Mouse (Mus musculus) brain, adult 10 weeks (tissue): ENCODE measurements around the gene Mtmr6. TPM values are rescaled to one million over a fixed set of nuclear protein-coding genes. Genes with fewer than 3 reads are reported as not detected.

ENCODE experiments used
- polyA plus RNA-seq: library from polyadenylated mRNA; stranded (reverse); fragments of 350-450 nt; fragmentation: Illumina TruSeq; extraction: RNeasy Lipid Tissue Mini Kit (QIAGEN cat#74804); gene quantifications from one replicate; pipeline ENCODE4 v1.2.3, GENCODE M21; 2015; ENCODE audit warnings: low read depth, low replicate concordance

The Mtmr6 gene
- 142 TPM for polyA plus RNA-seq

DNA sequence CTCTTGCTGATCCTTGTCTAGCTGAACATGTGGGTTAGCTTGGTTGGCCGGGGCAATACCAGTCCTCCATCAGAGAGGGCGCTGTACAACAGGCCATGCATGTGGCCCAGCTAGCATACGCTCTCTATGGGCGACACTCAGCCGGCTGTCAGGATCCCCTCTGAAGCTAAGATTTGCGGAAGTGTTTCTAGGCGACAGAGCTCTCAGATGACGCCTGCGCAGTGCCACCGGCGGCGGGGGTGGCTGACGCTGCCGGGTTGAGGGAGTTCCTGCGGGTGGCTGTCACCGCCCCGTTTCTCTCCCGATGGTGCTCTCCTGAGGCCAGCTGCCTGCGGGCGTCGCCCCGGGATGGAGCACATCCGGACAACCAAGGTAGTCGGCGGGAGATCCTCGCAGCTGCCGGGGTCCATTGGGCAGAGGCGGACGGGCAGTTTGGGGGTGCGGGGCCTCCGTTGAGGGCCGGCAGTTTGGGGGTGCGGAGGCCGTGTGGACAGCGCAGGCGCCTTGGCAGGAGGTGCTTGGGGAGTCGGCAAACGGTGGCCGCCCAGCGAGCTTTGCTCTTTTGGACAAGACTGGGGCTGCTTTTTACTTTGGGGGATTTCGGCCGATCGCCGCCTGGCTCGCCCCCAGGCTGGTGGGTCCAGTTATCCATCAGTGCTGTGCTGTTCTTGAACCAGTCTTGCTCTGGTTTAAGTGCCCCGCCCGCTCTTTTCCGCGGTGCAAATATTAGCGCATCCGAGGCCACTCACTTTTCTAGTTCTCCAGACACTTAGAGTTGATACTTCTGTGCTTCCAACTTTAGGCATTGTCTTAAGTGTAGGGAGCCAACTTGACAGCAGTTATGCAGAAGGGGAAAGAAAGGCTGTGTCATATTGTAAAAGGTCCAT lies at the start of gene Mtmr6:
Gene Mtmr6 (plus strand): TSS at position 239 of the 887 bp plus-strand sequence.

DNA sequence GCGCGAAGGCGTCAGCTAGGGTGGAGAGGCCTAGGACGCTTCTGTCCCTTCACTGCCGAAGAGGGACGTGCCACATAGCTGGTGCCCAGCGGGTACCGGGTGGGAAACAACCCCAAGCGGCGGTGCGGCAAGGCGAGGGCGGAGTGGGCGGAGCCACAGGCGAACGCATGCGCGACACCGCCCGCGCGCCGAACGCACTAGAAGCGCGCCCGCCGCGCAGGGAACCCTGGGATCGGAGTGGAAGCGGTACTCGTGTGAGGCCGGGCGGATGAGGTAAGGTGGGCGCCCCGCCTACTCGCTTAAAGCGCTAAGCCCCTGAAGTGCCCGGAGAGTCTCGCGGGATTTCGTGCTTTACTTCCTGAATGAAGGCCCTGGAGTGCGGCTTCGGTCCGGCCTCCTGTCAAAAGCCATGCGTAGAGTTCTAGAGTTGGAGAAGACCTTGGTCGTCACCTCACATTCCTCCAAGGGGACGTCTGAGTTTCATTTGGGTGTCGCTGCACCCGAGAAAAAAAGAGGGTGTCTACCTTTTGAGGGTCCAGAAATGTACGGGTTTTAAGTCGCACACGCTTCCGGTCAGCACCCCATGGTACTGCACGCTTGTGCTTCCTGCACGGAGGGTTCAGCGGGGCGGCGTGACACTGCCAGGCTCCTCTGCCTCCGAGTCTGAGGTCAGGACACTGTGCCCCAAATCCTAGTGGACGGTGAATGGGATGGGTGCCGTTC lies 13.6 kb upstream of the Mtmr6 start, which contains the start of the genes Nupl1 and Gm49336:
Gene Nupl1 (minus strand): TSS at position 151 of the 723 bp plus-strand sequence.
Gene Gm49336 (minus strand): TSS at position 227 of the 723 bp plus-strand sequence.

Other genes starting within 250 kb of the Mtmr6 start
- 17.3 TPM for gene Atp8a2, start 68.0 kb upstream of the Mtmr6 start, polyA plus RNA-seq
- not detected for gene Nupl1, start 13.8 kb upstream of the Mtmr6 start, polyA plus RNA-seq
- gene Gm49336, start 13.7 kb upstream of the Mtmr6 start, polyA plus RNA-seq: 62.5 TPM
- gene Amer2, start 108.0 kb downstream of the Mtmr6 start, polyA plus RNA-seq: 20.9 TPM